Mouse (Mus musculus) CH12.LX (cell line): ENCODE results near the gene Dhrs1. TPM values are rescaled to one million over a fixed set of nuclear protein-coding genes. Genes with fewer than 3 reads are reported as not detected.

Experiments used
- DNase-seq: peaks from one replicate; pipeline ENCODE4 v3.0.0-alpha.2; 2013; ENCODE audit errors: extremely low read depth
- H3K27ac ChIP-seq: 2 replicates; pipeline ENCODE4 v1.5.1; 2012; ENCODE audit warnings: low read depth, mild to moderate bottlenecking, control low read depth, moderate library complexity; ENCODE audit not compliant: insufficient read depth
- H3K27me3 ChIP-seq: replicated peaks from 2 replicates; pipeline ENCODE3; 2012; ENCODE audit warnings: inconsistent platforms
- H3K36me3 ChIP-seq, 2 experiments: replicated peaks in 1 of 2; 2 replicates each; pipeline versions ENCODE3 to v1.6.1; 2012; ENCODE audit warnings: inconsistent platforms in 1 of 2, low read length in 1 of 2, mild to moderate bottlenecking in 1 of 2, mixed read lengths in 1 of 2, moderate library complexity in 1 of 2; ENCODE audit not compliant: control insufficient read depth in 1 of 2, insufficient read depth in 1 of 2
- H3K4me1 ChIP-seq, 2 experiments: 2 replicates each; pipeline ENCODE4 v1.6.1; 2012; ENCODE audit warnings: inconsistent platforms in 1 of 2, moderate library complexity in 1 of 2; ENCODE audit not compliant: insufficient read depth in 2 of 2, control insufficient read depth in 1 of 2
- H3K4me2 ChIP-seq: 2 replicates; pipeline ENCODE4 v1.6.1; 2012; ENCODE audit warnings: low read depth, mild to moderate bottlenecking, control low read depth; ENCODE audit not compliant: poor library complexity, insufficient read depth, severe bottlenecking
- H3K4me3 ChIP-seq, 3 experiments: fragments of 150-350 bp in 1 of 3; sonication (generic) in 1 of 3; replicated peaks in 1 of 3; 2 replicates each; pipeline versions ENCODE3 to v1.5.1; 2011 to 2012; ENCODE audit warnings: low read depth in 2 of 3, low read length in 2 of 3, mild to moderate bottlenecking in 2 of 3, moderate library complexity in 2 of 3, control low read depth in 1 of 3, improper control_type of control experiment in 1 of 3, inconsistent platforms in 1 of 3, mixed read lengths in 1 of 3; ENCODE audit not compliant: poor library complexity in 1 of 3
- H3K79me2 ChIP-seq: replicated peaks from 2 replicates; pipeline ENCODE4 v1.6.1; 2012; ENCODE audit warnings: mild to moderate bottlenecking, moderate library complexity; ENCODE audit not compliant: control insufficient read depth, poor library complexity, insufficient read depth, severe bottlenecking; ENCODE audit errors: extremely low read depth
- H3K9ac ChIP-seq: 2 replicates; pipeline ENCODE4 v1.6.1; 2012; ENCODE audit warnings: low read depth, mild to moderate bottlenecking, control low read depth, moderate library complexity; ENCODE audit not compliant: insufficient read depth
- H3K9me3 ChIP-seq: replicated peaks from 2 replicates; pipeline ENCODE3; 2012; ENCODE audit warnings: low read length, inconsistent platforms, mixed read lengths
- BHLHE40 ChIP-seq: IDR thresholded peaks from 2 replicates; pipeline ENCODE4 v1.6.1; 2011; ENCODE audit warnings: mild to moderate bottlenecking, low read depth, low read length, improper control_type of control experiment
- CHD1 ChIP-seq: IDR thresholded peaks from 2 replicates; pipeline ENCODE4 v1.6.1; 2012; ENCODE audit warnings: low read depth, low read length, improper control_type of control experiment, inconsistent platforms
- CTCF ChIP-seq, 2 experiments: IDR thresholded peaks in 1 of 2; conservative IDR thresholded peaks in 1 of 2; 2 replicates each; pipeline ENCODE4 v1.5.1; 2011 to 2012; ENCODE audit warnings: low read depth in 2 of 2, low read length in 2 of 2, improper control_type of control experiment in 1 of 2, inconsistent platforms in 1 of 2, mild to moderate bottlenecking in 1 of 2, moderate library complexity in 1 of 2
- E2F4 ChIP-seq: IDR thresholded peaks from 2 replicates; pipeline ENCODE4 v1.6.1; 2011; ENCODE audit warnings: low read depth, low read length, improper control_type of control experiment; ENCODE audit not compliant: insufficient replicate concordance
- EP300 ChIP-seq: IDR thresholded peaks from 2 replicates; pipeline ENCODE4 v1.6.1; 2011; ENCODE audit warnings: low read length, improper control_type of control experiment
- KAT2A ChIP-seq: IDR thresholded peaks from 2 replicates; pipeline ENCODE4 v1.6.1; 2012; ENCODE audit warnings: low read length, improper control_type of control experiment, inconsistent platforms; ENCODE audit not compliant: insufficient replicate concordance
- MAFK ChIP-seq: IDR thresholded peaks from 2 replicates; pipeline ENCODE4 v1.6.1; 2011; ENCODE audit warnings: low read length, improper control_type of control experiment; ENCODE audit not compliant: insufficient replicate concordance
- MAX ChIP-seq: IDR thresholded peaks from 2 replicates; pipeline ENCODE4 v1.6.1; 2011; ENCODE audit warnings: low read length, improper control_type of control experiment
- MAZ ChIP-seq: IDR thresholded peaks from 2 replicates; pipeline ENCODE4 v1.6.1; 2012; ENCODE audit warnings: low read depth, mild to moderate bottlenecking, inconsistent platforms, low read length, improper control_type of control experiment, moderate library complexity
- MEF2A ChIP-seq: IDR thresholded peaks from 2 replicates; pipeline ENCODE4 v1.6.1; 2014; ENCODE audit warnings: low read depth, mild to moderate bottlenecking, inconsistent platforms, low read length, improper control_type of control experiment, borderline replicate concordance
- MYC ChIP-seq: IDR thresholded peaks from 2 replicates; pipeline ENCODE4 v1.6.1; 2011; ENCODE audit warnings: low read depth, mild to moderate bottlenecking, improper control_type of control experiment, low read length
- SMC3 ChIP-seq: IDR thresholded peaks from 2 replicates; pipeline ENCODE4 v1.6.1; 2011; ENCODE audit warnings: low read depth, low read length, improper control_type of control experiment
- TCF12 ChIP-seq: IDR thresholded peaks from 2 replicates; pipeline ENCODE4 v1.6.1; 2014; ENCODE audit warnings: low read depth, mild to moderate bottlenecking, inconsistent platforms, low read length, improper control_type of control experiment
- ZC3H11A ChIP-seq: IDR thresholded peaks from 2 replicates; pipeline ENCODE4 v1.6.1; 2012; ENCODE audit warnings: low read depth, mild to moderate bottlenecking, inconsistent platforms, low read length, improper control_type of control experiment
- ZKSCAN1 ChIP-seq: IDR thresholded peaks from 2 replicates; pipeline ENCODE4 v1.6.1; 2012; ENCODE audit warnings: low read depth, inconsistent platforms, low read length, improper control_type of control experiment, borderline replicate concordance
- dilution Hi-C: fragments of 300-500 bp; cut with MboI; formaldehyde crosslinking; loops from 2 replicates; pipeline ENCODE4 v1.14.3; 2020; ENCODE audit warnings: low sequenced_read_pairs; ENCODE audit not compliant: extremely low pct_unique_long_range_greater_than_20kb, extremely low pct_ligation_motif_present
- in situ Hi-C: fragments of 300-500 bp; cut with MboI; formaldehyde crosslinking; loops from 3 replicates; pipeline ENCODE4 v1.14.3; 2019; ENCODE audit warnings: low sequenced_read_pairs, low pct_ligation_motif_present, low pct_unique_long_range_greater_than_20kb, mixed read lengths
- polyA plus RNA-seq: library from polyadenylated mRNA; unstranded; fragments of >175 nt; gene quantifications from 2 replicates; pipeline ENCODE4 v1.2.1, GENCODE M21; 2012; ENCODE audit warnings: low read depth; ENCODE audit not compliant: insufficient read length
- total RNA-seq, 2 experiments: library from RNA; depleted of rRNA; stranded (reverse); fragments of 300-350 nt in 1 of 2; fragments of >200 nt in 1 of 2; gene quantifications; 2 replicates each; pipeline ENCODE4 v1.2.3; 2012 to 2014

Gene Dhrs1
- total and polyA plus RNA-seq, 3 experiments = 26.1 to 34.1 (median 33.2) TPM

- DNase-seq = no peak
- peaks cover 17 to 22% of the 10 kb centered on the region in 2 experiments for H3K36me3 ChIP-seq
- no peak overlapping the region for H3K4me3 ChIP-seq
- no peak overlapping the region for H3K4me2 ChIP-seq
- H3K4me1 ChIP-seq = no peaks in the 10 kb centered on the region
- H3K9me3 ChIP-seq = no peaks in the 10 kb centered on the region
- H3K27ac ChIP-seq = no peak overlapping the region
- no peak overlapping the region for H3K9ac ChIP-seq
- no peaks in the 10 kb centered on the region for H3K79me2 ChIP-seq
- TF ChIP-seq ZC3H11A (no peak), TCF12 (no peak)
- peaks cover 2% of the 10 kb centered on the region for H3K27me3 ChIP-seq
- dilution Hi-C loops = no loop called here
- in situ Hi-C loops = no loop called here
Measured at GRCm38 (mm10) chr14:55713007-55713728, 32.3 kb downstream of the Dhrs1 start.

GRCm38 (mm10) chr14:55711786-55712185, 33.7 kb downstream of the Dhrs1 start:
- in situ Hi-C loops = no loop called here
- no peak overlapping the region for H3K4me3 ChIP-seq

DNA sequence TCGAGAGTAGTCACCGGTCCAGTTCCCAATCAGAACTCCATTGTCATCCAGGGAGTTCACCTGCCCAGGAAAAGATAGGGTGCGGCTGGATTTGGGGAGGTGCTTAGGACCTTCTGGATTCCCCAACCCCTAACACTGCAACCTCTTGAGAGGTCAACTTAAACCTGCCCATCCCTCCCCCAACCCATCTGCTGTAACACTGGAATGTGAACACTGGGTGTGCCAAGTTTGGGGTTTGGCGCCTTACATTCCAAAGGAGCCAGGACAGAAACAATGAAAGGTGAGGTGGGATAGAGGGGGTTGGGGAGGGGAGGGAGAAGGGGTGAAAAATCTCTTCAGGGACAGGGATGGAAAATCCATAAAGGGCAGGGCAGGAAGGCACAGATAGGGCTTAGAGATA, 36.0 kb downstream of the Dhrs1 start:
- H3K79me2 ChIP-seq = no peaks in the 10 kb centered on the region
- dilution Hi-C loops (no loop called here), in situ Hi-C loops (no loop called here)
- H3K4me1 ChIP-seq = no peaks in the 10 kb centered on the region
- peaks cover 2% of the 10 kb centered on the region for H3K27me3 ChIP-seq
- no peak overlapping the region for H3K4me3 ChIP-seq
- H3K4me2 ChIP-seq = no peak overlapping the region
- no peak overlapping the region for H3K9ac ChIP-seq
- H3K27ac ChIP-seq = no peak overlapping the region
- H3K36me3 ChIP-seq = no peaks in the 10 kb centered on the region
- TF ChIP-seq ZKSCAN1 (no peak), ZC3H11A (no peak), MYC (no peak), E2F4 (no peak), EP300 (no peak), SMC3 (no peak), CTCF (conservative IDR thresholded peaks at IDR 0.05 in 1 of 2, IDR thresholded peaks at IDR 0.05 in 1 of 2; ENCODE audit: low read depth in 2 of 2, low read length in 2 of 2) (no peak), KAT2A (no peak), BHLHE40 (no peak)
- H3K9me3 ChIP-seq = no peaks in the 10 kb centered on the region
- DNase-seq = no peak

More at GRCm38 (mm10) chr14:55711786-55712185, 33.7 kb downstream of the Dhrs1 start:
- no peak overlapping the region for H3K9ac ChIP-seq
- dilution Hi-C loops = no loop called here
- no peaks in the 10 kb centered on the region for H3K9me3 ChIP-seq
- H3K79me2 ChIP-seq = no peaks in the 10 kb centered on the region
- H3K4me2 ChIP-seq = no peak overlapping the region
- peaks cover 5 to 9% of the 10 kb centered on the region in 2 experiments for H3K36me3 ChIP-seq
- TF ChIP-seq MAX (no peak), CHD1 (no peak), MAFK (no peak), MAZ (no peak), MEF2A (no peak)
- H3K27ac ChIP-seq = no peak overlapping the region
- DNase-seq = no peak
- no peaks in the 10 kb centered on the region for H3K4me1 ChIP-seq
- peaks cover 2% of the 10 kb centered on the region for H3K27me3 ChIP-seq
